Mouse (Mus musculus) stomach, postnatal 0 days (tissue): Measurements from ENCODE around the gene Dapk2. TPM values are rescaled to one million over a fixed set of nuclear protein-coding genes. Genes with fewer than 3 reads are reported as not detected.

Experiments
- ATAC-seq: fragments of 200-750 bp; cut with Nextera tagmentation; 2 replicates; pipeline ENCODE4 v1.8.0; 2017; ENCODE audit not compliant: low FRiP score, low TSS enrichment
- DNase-seq: peaks from one replicate; pipeline ENCODE4 v3.0.0-alpha.2; 2016; ENCODE audit warnings: low spot score
- H3K27ac ChIP-seq: fragments of 300-500 bp; sonication (generic); replicated peaks from 2 replicates; pipeline ENCODE4 v1.5.1; 2014; ENCODE audit warnings: mild to moderate bottlenecking, control low read depth
- H3K27me3 ChIP-seq: fragments of 300-500 bp; sonication (generic); 2 replicates; pipeline ENCODE4 v1.6.1; 2014; ENCODE audit warnings: low read length; ENCODE audit not compliant: control insufficient read depth, insufficient read depth
- H3K36me3 ChIP-seq: fragments of 300-500 bp; sonication (generic); 2 replicates; pipeline ENCODE4 v1.6.1; 2014; ENCODE audit warnings: low read length, mixed read lengths; ENCODE audit not compliant: control insufficient read depth, insufficient read depth
- H3K4me1 ChIP-seq: fragments of 300-500 bp; sonication (generic); replicated peaks from 2 replicates; pipeline ENCODE4 v1.6.1; 2014; ENCODE audit warnings: antibody characterized with exemption; ENCODE audit not compliant: control insufficient read depth, insufficient read depth
- H3K4me2 ChIP-seq: fragments of 300-500 bp; sonication (generic); replicated peaks from 2 replicates; pipeline ENCODE4 v1.6.1; 2014; ENCODE audit warnings: low read depth, mild to moderate bottlenecking, control low read depth, moderate library complexity
- H3K4me3 ChIP-seq: fragments of 300-500 bp; sonication (generic); 2 replicates; pipeline ENCODE4 v1.5.1; 2014; ENCODE audit warnings: low read depth, low read length, control low read depth
- H3K9ac ChIP-seq: fragments of 300-500 bp; sonication (generic); 2 replicates; pipeline ENCODE4 v1.6.1; 2014; ENCODE audit warnings: mild to moderate bottlenecking, low read length, control low read depth, mixed read lengths
- H3K9me3 ChIP-seq: fragments of 300-500 bp; sonication (generic); 2 replicates; pipeline ENCODE4 v1.6.1; 2016; ENCODE audit warnings: low read length; ENCODE audit not compliant: control insufficient read depth
- CTCF ChIP-seq: IDR thresholded peaks from 2 replicates; pipeline ENCODE4 v1.5.1; 2016; ENCODE audit warnings: antibody characterized with exemption, low read depth, mild to moderate bottlenecking, moderate library complexity
- EP300 ChIP-seq: optimal IDR thresholded peaks from 2 replicates; pipeline ENCODE3; 2016; ENCODE audit warnings: antibody characterized with exemption
- WGBS: fragments of 180-500 bp; shearing (Covaris S2); extraction: QIAGEN DNeasy Blood & Tissue Kit; methylation state at CpG from one replicate; pipeline ENCODE4 v1.1.7; 2014; 5-methylcytosine and 5-hydroxymethylcytosine counted together
- polyA plus RNA-seq: library from polyadenylated mRNA; unstranded; fragments of >200 nt; fragmentation: Nextera tagmentation; extraction: Ambion mirVana; gene quantifications from 2 replicates; pipeline ENCODE4 v1.2.1, GENCODE M21; 2015

The Dapk2 gene
- polyA plus RNA-seq, 1 experiment from 2014 or later = 11.8 TPM

DNA sequence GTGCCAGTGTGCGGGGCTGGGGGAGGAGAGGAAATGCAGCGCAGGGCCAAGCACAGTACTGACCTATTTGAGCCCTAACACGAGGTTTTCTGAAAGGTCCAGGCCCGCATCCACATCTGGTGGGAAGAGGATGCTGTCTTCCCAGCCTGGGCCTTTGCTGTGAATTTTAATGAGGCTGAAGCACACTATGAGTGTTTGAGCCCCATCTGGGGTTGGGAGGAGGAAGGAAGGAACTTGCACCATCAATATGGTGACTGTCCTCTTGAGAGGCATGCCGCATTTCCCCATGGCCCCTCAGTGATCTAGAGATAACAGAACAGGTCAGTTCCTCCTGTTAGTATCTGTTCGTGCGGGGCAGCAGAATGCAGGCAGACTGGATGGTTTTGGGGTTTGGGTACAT is 44.4 kb downstream of the Dapk2 start:
- no peak overlapping the region for H3K4me2 ChIP-seq
- H3K27ac ChIP-seq = no peak overlapping the region
- no peak overlapping the region for H3K4me3 ChIP-seq
- no peak for ATAC-seq
- peaks cover 2% of the 10 kb centered on the region; the same call in 1 of the 2 replicates for H3K4me1 ChIP-seq
- H3K9ac ChIP-seq = no peak overlapping the region
- H3K9me3 ChIP-seq = no peaks in the 10 kb centered on the region
- no peak for DNase-seq
- no peaks in the 10 kb centered on the region for H3K36me3 ChIP-seq
- TF ChIP-seq CTCF = no peak
- TF ChIP-seq EP300 = no peak
- WGBS = 79% methylated on average over 7 of the region's 7 CpGs
- no peaks in the 10 kb centered on the region for H3K27me3 ChIP-seq

DNA sequence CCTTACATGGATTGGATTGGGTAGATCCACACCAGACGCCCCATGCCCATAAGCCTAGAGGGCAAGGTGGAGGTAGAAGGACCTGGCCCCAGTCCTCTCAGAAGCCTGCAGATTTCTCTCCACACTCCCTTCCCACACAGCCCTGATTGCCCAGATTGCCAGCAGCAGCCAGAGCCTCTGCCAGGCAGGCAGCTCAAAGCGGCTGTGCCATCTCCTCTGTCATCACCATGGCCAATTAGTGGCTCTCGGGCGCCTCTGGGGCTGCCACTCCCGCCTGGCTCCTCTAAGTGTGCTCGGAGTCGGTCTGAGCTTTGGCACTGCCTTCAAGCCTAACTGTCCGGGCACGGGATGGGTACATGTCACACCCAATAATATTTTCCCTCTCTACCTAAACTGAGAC is 47.7 kb downstream of the Dapk2 start:
- DNase-seq = no peak
- no peak overlapping the region for H3K4me2 ChIP-seq
- H3K27ac ChIP-seq = no peak overlapping the region
- ATAC-seq = no peak
- no peaks in the 10 kb centered on the region for H3K9me3 ChIP-seq
- no peaks in the 10 kb centered on the region; the same call in 1 of the 2 replicates for H3K4me1 ChIP-seq
- H3K36me3 ChIP-seq = no peaks in the 10 kb centered on the region
- H3K27me3 ChIP-seq = no peaks in the 10 kb centered on the region
- TF ChIP-seq CTCF (no peak), EP300 (no peak)
- H3K9ac ChIP-seq = no peak overlapping the region
- WGBS = 77% methylated on average over 9 of the region's 9 CpGs
- H3K4me3 ChIP-seq = no peak overlapping the region

DNA sequence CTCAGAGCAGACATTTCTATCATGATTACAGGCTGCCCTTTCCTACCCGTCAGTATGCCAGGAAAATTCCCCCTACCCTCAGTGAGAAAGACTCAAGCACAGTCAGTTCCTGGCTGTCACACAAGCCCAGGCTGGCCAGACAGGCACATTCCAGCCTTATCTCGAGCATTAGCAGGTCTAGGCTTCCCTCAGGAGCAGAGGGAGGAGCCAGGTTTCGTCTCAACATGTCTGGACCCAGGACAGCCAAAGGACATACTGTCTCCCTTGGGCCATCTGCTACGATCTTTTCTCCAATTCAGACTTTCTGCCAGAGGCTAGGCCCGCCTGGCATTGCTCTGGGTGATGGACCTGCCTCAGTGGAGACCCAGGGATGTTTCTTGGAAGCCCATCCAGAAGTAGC is 48.8 kb downstream of the Dapk2 start:
- Histone ChIP-seq H3K27ac (no peak overlapping the region), H3K27me3 (no peaks in the 10 kb centered on the region), H3K4me3 (no peak overlapping the region), H3K9ac (no peak overlapping the region), H3K9me3 (no peaks in the 10 kb centered on the region), H3K36me3 (no peaks in the 10 kb centered on the region), H3K4me2 (no peak overlapping the region), H3K4me1 (no peaks in the 10 kb centered on the region; the same call in 1 of the 2 replicates)
- DNase-seq (no peak), ATAC-seq (no peak)
- TF ChIP-seq CTCF (no peak), EP300 (no peak)
- 33% methylated on average over 5 of the region's 5 CpGs for WGBS

DNA sequence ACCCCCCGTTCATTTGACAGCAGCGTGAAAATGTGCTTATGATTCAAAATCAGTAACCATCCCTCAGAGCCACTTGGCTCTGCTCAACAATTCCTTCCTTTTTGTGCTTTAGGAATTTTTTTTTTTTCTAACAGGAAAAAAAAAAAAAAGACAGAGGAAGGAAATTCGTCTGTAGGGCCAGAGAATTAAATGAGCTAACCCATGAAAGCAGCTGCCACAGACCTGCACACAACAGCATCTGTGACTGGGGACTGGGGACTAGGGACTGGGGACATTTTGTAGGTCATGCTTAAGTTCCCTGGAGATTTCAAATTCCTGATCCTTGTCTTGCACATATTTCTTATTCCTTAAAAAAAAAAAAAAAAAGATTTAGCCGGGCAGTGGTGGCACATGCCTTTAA is 53.4 kb downstream of the Dapk2 start:
- no peak overlapping the region for H3K4me2 ChIP-seq
- H3K4me3 ChIP-seq = no peak overlapping the region
- H3K36me3 ChIP-seq = no peaks in the 10 kb centered on the region
- no peak overlapping the region for H3K9ac ChIP-seq
- no peaks in the 10 kb centered on the region; the same call in 1 of the 2 replicates for H3K4me1 ChIP-seq
- no peak overlapping the region for H3K27ac ChIP-seq
- no peaks in the 10 kb centered on the region for H3K9me3 ChIP-seq
- DNase-seq (no peak), ATAC-seq (no peak)
- H3K27me3 ChIP-seq = no peaks in the 10 kb centered on the region
- no peak for TF ChIP-seq EP300
- no peak for TF ChIP-seq CTCF
- 37% methylated on average over 4 of the region's 4 CpGs for WGBS

DNA sequence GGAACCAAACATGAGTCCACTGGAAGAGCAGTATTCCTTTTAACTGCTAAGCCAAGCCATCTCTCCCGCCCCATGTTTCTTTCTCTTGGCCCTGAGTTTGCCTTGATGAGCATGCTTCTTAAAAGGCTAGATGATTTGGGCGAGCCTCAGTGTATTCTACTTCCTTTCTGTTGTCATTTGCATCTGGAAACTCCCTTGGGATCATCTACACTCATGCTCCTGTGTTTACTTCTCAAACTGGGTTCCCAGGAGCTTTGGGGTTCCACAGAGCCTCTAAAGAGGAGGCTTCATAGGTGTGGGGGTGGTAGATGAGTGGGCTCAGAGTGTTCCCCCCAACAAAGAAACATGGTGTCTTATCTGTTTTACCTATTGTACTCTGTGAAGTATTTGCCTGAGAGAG is 54.1 kb downstream of the Dapk2 start:
- no peak for ATAC-seq
- DNase-seq = no peak
- TF ChIP-seq EP300 = no peak
- no peak for TF ChIP-seq CTCF
- Histone ChIP-seq H3K4me1 (no peaks in the 10 kb centered on the region; the same call in 1 of the 2 replicates), H3K9me3 (no peaks in the 10 kb centered on the region), H3K27ac (peak overlapping the region; percentile 61), H3K36me3 (no peaks in the 10 kb centered on the region), H3K27me3 (no peaks in the 10 kb centered on the region), H3K4me2 (no peak overlapping the region), H3K4me3 (no peak overlapping the region), H3K9ac (no peak overlapping the region)
- 75% methylated on average over 2 of the region's 2 CpGs for WGBS

DNA sequence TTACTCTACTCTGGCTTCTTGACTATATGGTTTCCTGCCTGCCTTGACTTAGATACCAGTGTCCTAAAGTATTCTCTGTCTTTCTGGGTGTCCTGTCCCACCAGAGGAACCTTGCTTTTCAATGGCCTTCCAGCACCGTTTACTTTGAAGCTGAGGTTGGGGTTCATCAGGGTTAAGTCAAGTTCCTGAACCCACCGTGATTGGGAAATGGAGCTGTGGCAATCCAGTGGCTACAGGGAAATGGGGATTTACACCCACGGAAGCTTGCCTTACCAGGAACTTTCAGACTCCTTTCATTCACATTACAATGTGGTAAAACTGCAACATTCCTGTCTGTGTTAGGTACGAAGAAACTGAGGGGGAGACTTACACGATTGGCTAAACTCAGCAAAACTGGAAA is 54.8 kb downstream of the Dapk2 start:
- TF ChIP-seq CTCF (no peak), EP300 (no peak)
- no peak overlapping the region for H3K4me2 ChIP-seq
- ATAC-seq (no peak), DNase-seq (no peak)
- no peaks in the 10 kb centered on the region; the same call in 1 of the 2 replicates for H3K4me1 ChIP-seq
- 53% methylated on average over 5 of the region's 5 CpGs for WGBS
- no peak overlapping the region for H3K4me3 ChIP-seq
- no peaks in the 10 kb centered on the region for H3K36me3 ChIP-seq
- H3K27ac ChIP-seq = peak overlapping the region; percentile 61
- no peaks in the 10 kb centered on the region for H3K27me3 ChIP-seq
- H3K9me3 ChIP-seq = no peaks in the 10 kb centered on the region
- H3K9ac ChIP-seq = no peak overlapping the region
